ENCODE assay signal across 36 mouse cellular contexts in the genomic region with DNA sequence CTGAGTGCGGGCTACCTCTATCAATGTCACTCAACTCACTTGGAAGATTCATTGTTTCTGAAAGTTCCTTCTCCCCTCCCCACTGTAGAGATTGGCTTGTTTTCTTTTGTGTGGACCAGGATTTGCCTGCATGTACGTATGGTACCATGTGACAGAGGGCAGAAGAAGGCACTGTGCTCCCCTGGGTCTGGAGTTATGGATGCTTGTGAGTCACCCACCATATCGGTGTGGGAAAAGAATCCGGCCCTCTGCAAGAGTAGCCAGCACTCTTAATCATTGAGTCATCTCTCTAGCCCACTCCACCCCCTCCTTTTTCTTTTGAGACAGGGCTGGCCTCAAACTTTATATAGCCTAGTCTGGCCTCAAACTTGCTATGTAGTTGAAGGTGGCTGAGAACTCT. TPM values are rescaled to one million over a fixed set of nuclear protein-coding genes. Genes with fewer than 3 reads are reported as not detected.
DNase-seq lines count a peak whose midpoint lies in the region; ATAC-seq lines count a peak whose summit lies in the region.
"Had no signal": no experiment of that assay in that cellular context is flagged by ENCODE, and none has a peak within 500 bp of the region (broad histone marks: within the 10 kb centered on the region; RNA-seq: fewer than 3 reads in every experiment).

No protein-coding gene starts in this region.

- no peaks in the 10 kb centered on the region for H3K36me3 ChIP-seq in liver, embryonic 16.5 days (ENCODE audit: control insufficient read depth, insufficient read depth)
- no peaks in the 10 kb centered on the region for H3K36me3 ChIP-seq in liver, embryonic 12.5 days
- H3K36me3 ChIP-seq: heart, embryonic 12.5 days; hindbrain, embryonic 10.5 days; hindbrain, embryonic 15.5 days; limb, embryonic 12.5 days; midbrain, embryonic 13.5 days had no signal

- no peaks in the 10 kb centered on the region for H3K4me1 ChIP-seq in liver, embryonic 16.5 days (ENCODE audit: control insufficient read depth, low read depth, low read length)
- H3K4me1 ChIP-seq in liver, embryonic 12.5 days: no peaks in the 10 kb centered on the region
- H3K4me1 ChIP-seq: heart, embryonic 12.5 days; hindbrain, embryonic 10.5 days; hindbrain, embryonic 15.5 days; limb, embryonic 12.5 days; midbrain, embryonic 13.5 days had no signal

- H3K4me3 ChIP-seq in liver, embryonic 16.5 days (ENCODE audit: low read depth, low read length): no peak overlapping the region
- H3K4me3 ChIP-seq in liver, embryonic 12.5 days: no peak overlapping the region
- H3K4me3 ChIP-seq: heart, adult 2 months; heart, embryonic 12.5 days; hindbrain, embryonic 10.5 days; hindbrain, embryonic 15.5 days; layer of hippocampus, adult 2 months; left cerebral cortex, adult 2 months; limb, embryonic 12.5 days; midbrain, embryonic 13.5 days had no signal

- no peaks in the 10 kb centered on the region for H3K27me3 ChIP-seq in liver, embryonic 16.5 days (ENCODE audit: control insufficient read depth, insufficient read depth, low read depth, low read length)
- no peaks in the 10 kb centered on the region for H3K27me3 ChIP-seq in liver, embryonic 12.5 days (replicated peaks)
- H3K27me3 ChIP-seq: heart, embryonic 12.5 days; hindbrain, embryonic 15.5 days; limb, embryonic 12.5 days; midbrain, embryonic 13.5 days had no signal

- 76% methylated on average over 4 of the region's 4 CpGs for WGBS in liver, embryonic 16.5 days (ENCODE audit: insufficient replicate concordance)
- WGBS in liver, embryonic 12.5 days (ENCODE audit: insufficient replicate concordance): 81% methylated on average over 4 of the region's 4 CpGs

- peak; percentile 64 for DNase-seq in Muller cell, postnatal 12 days (ENCODE audit: inconsistent ontology term)
- DNase-seq in fibroblast of lung, adult 2 months (ENCODE audit: low read depth): peak; percentile 75
- no peak for DNase-seq in heart, postnatal 4 days
- DNase-seq in lung, postnatal 4 days: no peak
- no peak for DNase-seq in ovary, postnatal 10 days (ENCODE audit: low spot score)
- DNase-seq: cerebellum, adult 11 months; cerebellum, adult 9-10 months; gastrocnemius, postnatal 14 days; heart, adult 2 months; kidney, adult 11 months; kidney, postnatal 25 days; liver, postnatal 0 days; right cerebral cortex, adult 18-20 months; right cerebral cortex, postnatal 4 days; thymus, adult 2 months; thymus, postnatal 36 days had no signal

- peak overlapping the region; percentile 29; the same call in 1 of the 2 replicates for H3K27ac ChIP-seq in liver, embryonic 16.5 days (ENCODE audit: low read length)
- H3K27ac ChIP-seq in liver, embryonic 12.5 days: no peak overlapping the region
- H3K27ac ChIP-seq: heart, adult 2 months; hindbrain, embryonic 10.5 days; hindbrain, embryonic 15.5 days; layer of hippocampus, adult 2 months; left cerebral cortex, adult 2 months; limb, embryonic 12.5 days; midbrain, embryonic 13.5 days had no signal

- no peak overlapping the region for H3K4me2 ChIP-seq in liver, embryonic 16.5 days (ENCODE audit: low read depth, low read length)
- H3K4me2 ChIP-seq in liver, embryonic 12.5 days: no peak overlapping the region
- H3K4me2 ChIP-seq: heart, embryonic 12.5 days; hindbrain, embryonic 15.5 days; limb, embryonic 12.5 days; midbrain, embryonic 13.5 days had no signal

- H3K9ac ChIP-seq in liver, embryonic 16.5 days (ENCODE audit: low read depth, low read length): no peak overlapping the region
- no peak overlapping the region for H3K9ac ChIP-seq in liver, embryonic 12.5 days
- H3K9ac ChIP-seq: heart, embryonic 12.5 days; hindbrain, embryonic 15.5 days; limb, embryonic 12.5 days; liver, postnatal 0 days; midbrain, embryonic 13.5 days had no signal

- no peak for ATAC-seq in liver, embryonic 16.5 days (ENCODE audit: low read depth)
- no peak for ATAC-seq in liver, embryonic 12.5 days
- ATAC-seq: CD4-positive, CD25-positive, alpha-beta regulatory T cell, adult 4 months; forebrain, embryonic 14.5 days; inflammation-experienced regulatory T-cells, adult 6 months; liver, postnatal 0 days; midbrain, embryonic 13.5 days had no signal

- no peaks in the 10 kb centered on the region for H3K9me3 ChIP-seq in liver, embryonic 16.5 days (replicated peaks; ENCODE audit: control insufficient read depth, low read length)
- no peaks in the 10 kb centered on the region for H3K9me3 ChIP-seq in liver, embryonic 12.5 days (replicated peaks)
- H3K9me3 ChIP-seq: heart, embryonic 12.5 days; hindbrain, embryonic 10.5 days; hindbrain, embryonic 15.5 days; limb, embryonic 12.5 days; midbrain, embryonic 13.5 days had no signal

RNA-seq across cellular contexts. Expression of a gene that starts 21.2 kb away (rescaled TPM):
- 0.15 and 0.32 TPM in 2 replicates for polyA plus RNA-seq in liver, embryonic 16.5 days (2015; fragmentation: Nextera tagmentation; extraction: Ambion mirVana)
- not detected in 2 replicates for polyA plus RNA-seq in liver, embryonic 12.5 days (2016; fragmentation: Nextera tagmentation; extraction: Ambion mirVana)
- 10 to 100 TPM; 66.9 to 69.8 TPM for total RNA-seq in heart, postnatal 4 days (2021)
- polyA plus RNA-seq: CD4-positive, CD25-positive, alpha-beta regulatory T cell, adult 4 months; forebrain, embryonic 14.5 days; hindbrain, embryonic 10.5 days; hindbrain, embryonic 15.5 days; inflammation-experienced regulatory T-cells, adult 6 months; kidney, embryonic 14.5 days; liver, postnatal 0 days; midbrain, embryonic 13.5 days; neural tube, embryonic 14.5 days had no signal

RNA-seq across cellular contexts. Expression of a gene that starts 31.3 kb away (rescaled TPM):
- polyA plus RNA-seq in liver, embryonic 16.5 days (2015; fragmentation: Nextera tagmentation; extraction: Ambion mirVana): 20.7 and 23.0 TPM in 2 replicates
- 32.9 and 33.8 TPM in 2 replicates for polyA plus RNA-seq in liver, embryonic 12.5 days (2016; fragmentation: Nextera tagmentation; extraction: Ambion mirVana)
- 10 to 100 TPM; 28.1 to 31.9 TPM for total RNA-seq in heart, postnatal 4 days (2021)

RNA-seq across cellular contexts. Expression of a gene that starts 37.5 kb away (rescaled TPM):
- 7.1 and 7.4 TPM in 2 replicates for polyA plus RNA-seq in liver, embryonic 16.5 days (2015; fragmentation: Nextera tagmentation; extraction: Ambion mirVana)
- 2.1 and 2.2 TPM in 2 replicates for polyA plus RNA-seq in liver, embryonic 12.5 days (2016; fragmentation: Nextera tagmentation; extraction: Ambion mirVana)
- total RNA-seq in heart, postnatal 4 days (2021): 1 to 10 TPM; 1.8 to 2.5 TPM

RNA-seq across cellular contexts. Expression of a gene that starts 37.6 kb away (rescaled TPM):
- 0.27 TPM in 1 of 2 replicates, not detected in the other for polyA plus RNA-seq in liver, embryonic 16.5 days (2015; fragmentation: Nextera tagmentation; extraction: Ambion mirVana)
- polyA plus RNA-seq in liver, embryonic 12.5 days (2016; fragmentation: Nextera tagmentation; extraction: Ambion mirVana): not detected in 2 replicates
- total RNA-seq in heart, postnatal 4 days (2021): not detected
- total RNA-seq: gastrocnemius, postnatal 14 days; layer of hippocampus, adult 2 months; left cerebral cortex, adult 2 months; left cerebral cortex, postnatal 25 days; liver, adult 2 months; megakaryocyte-erythroid progenitor cell, adult 5-6 weeks had no signal
- polyA plus RNA-seq: CD4-positive, CD25-positive, alpha-beta regulatory T cell, adult 4 months; embryonic facial prominence, embryonic 14.5 days; forebrain, embryonic 14.5 days; heart, adult 2 months; heart, embryonic 12.5 days; heart, postnatal 0 days; hindbrain, embryonic 15.5 days; kidney, embryonic 14.5 days; limb, embryonic 12.5 days; lung, embryonic 16.5 days; midbrain, embryonic 13.5 days; neural tube, embryonic 14.5 days had no signal

RNA-seq across cellular contexts. Expression of a gene that starts 57.7 kb away (rescaled TPM):
- polyA plus RNA-seq in liver, embryonic 16.5 days (2015; fragmentation: Nextera tagmentation; extraction: Ambion mirVana): 86.5 and 92.3 TPM in 2 replicates
- polyA plus RNA-seq in liver, embryonic 12.5 days (2016; fragmentation: Nextera tagmentation; extraction: Ambion mirVana): 217 and 225 TPM in 2 replicates
- total RNA-seq in heart, postnatal 4 days (2021): 100 to 1,000 TPM; 402 to 429 TPM

Comparison
In these comparisons a context has a peak if more than half of its experiments do, and no peak if none do; other contexts are left out.
1. DNase-seq: peak in Muller cell, postnatal 12 days (single experiment) and fibroblast of lung, adult 2 months (single experiment); none in heart, postnatal 4 days (single experiment), lung, postnatal 4 days (0 of 2) and ovary, postnatal 10 days (single experiment).